Mouse (Mus musculus) heart, adult 10 weeks (tissue): ENCODE data around the gene Anks1b. TPM values are rescaled to one million over a fixed set of nuclear protein-coding genes. Genes with fewer than 3 reads are reported as not detected.

Experiments used
- polyA plus RNA-seq: library from polyadenylated mRNA; stranded (reverse); fragments of 350-450 nt; fragmentation: Illumina TruSeq; extraction: RNeasy Lipid Tissue Mini Kit (QIAGEN cat#74804); gene quantifications from one replicate; pipeline ENCODE4 v1.2.3, GENCODE M21; 2014; ENCODE audit warnings: low read depth, low replicate concordance

Anks1b gene
- polyA plus RNA-seq = 0.34 TPM

DNA sequence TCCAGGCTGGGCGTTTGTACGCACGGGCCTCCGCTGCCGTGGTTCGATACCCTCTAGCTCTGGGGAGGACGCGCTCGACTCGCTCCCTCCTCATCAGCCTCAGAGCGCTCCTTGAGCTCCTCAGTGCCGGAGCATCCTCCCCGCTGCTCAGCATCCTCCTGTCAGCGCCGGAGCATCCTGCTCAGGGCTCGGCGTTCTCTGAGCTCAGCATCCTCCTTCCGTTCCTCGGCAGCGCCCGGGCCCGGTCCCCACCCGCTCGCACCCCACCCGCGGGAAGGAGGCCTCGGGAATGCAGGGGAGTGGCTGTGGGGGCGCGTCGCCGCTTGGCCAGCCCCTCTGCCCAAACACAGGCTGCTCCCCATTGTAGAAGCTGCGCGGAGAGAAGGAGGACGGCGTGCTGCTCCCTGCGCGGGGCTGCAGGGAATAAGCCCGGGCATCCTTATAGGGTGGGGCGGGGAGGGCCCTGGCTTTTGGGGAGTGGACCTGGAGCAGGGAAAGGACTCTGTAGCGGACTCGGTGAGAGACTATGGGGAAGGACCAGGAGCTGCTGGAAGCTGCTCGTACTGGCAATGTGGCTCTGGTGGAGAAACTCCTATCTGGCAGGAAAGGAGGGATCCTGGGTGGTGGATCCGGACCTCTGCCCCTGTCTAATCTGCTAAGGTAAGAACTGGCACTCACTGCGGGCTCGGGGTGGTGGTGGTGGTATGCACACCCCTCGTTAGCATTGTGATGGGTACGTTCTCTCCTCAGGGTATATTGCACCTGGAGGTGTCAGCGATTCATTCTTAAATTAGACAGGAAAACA, at the start of gene Anks1b:
Gene Anks1b, plus strand, starts transcription at position 364 of the 805 bp plus-strand sequence.

Other genes with a start within 250 kb of the Anks1b start
- gene Scyl2, start 187.2 kb upstream of the Anks1b start, polyA plus RNA-seq = 13.3 TPM
- 15.8 TPM for gene Actr6, start 141.2 kb upstream of the Anks1b start, polyA plus RNA-seq
- gene Uhrf1bp1l, start 128.5 kb upstream of the Anks1b start, polyA plus RNA-seq = 17.8 TPM